Mouse (Mus musculus): Measurements from ENCODE around the gene Safb2. TPM values are rescaled to one million over a fixed set of nuclear protein-coding genes. Genes with fewer than 3 reads are reported as not detected.
A peak's percentile ranks its signal among the peaks of the same experiment; 100 is the strongest.
"Not testable (repeated sequence)": the region's sequence is repeated elsewhere in the genome, so short reads cannot be mapped to it uniquely, and the experiment has no call there.

Gene Safb2
- polyA plus RNA-seq, 1 experiment = 35.3 TPM

GRCm38 (mm10) chr17:56614391-56615135 lies 30.2 kb upstream of the Safb2 start:
- no peaks in the 10 kb centered on the region for H3K27me3 ChIP-seq (ENCODE audit: control insufficient read depth, insufficient read depth, insufficient read length)
- peaks cover 43% of the 10 kb centered on the region for H3K79me2 ChIP-seq (ENCODE audit: control insufficient read depth, insufficient read depth)
- peak overlapping the region; percentile 73 for H3K4me3 ChIP-seq
- peak overlapping the region; percentile 95 for H3K4me2 ChIP-seq (ENCODE audit: low read depth)
- peaks cover 31% of the 10 kb centered on the region for H3K36me3 ChIP-seq (ENCODE audit: control insufficient read depth, insufficient read depth)
- H3ac ChIP-seq (ENCODE audit: control insufficient read depth, insufficient read length) = peak overlapping the region; percentile 59
- no peak for TF ChIP-seq REST (IDR thresholded peaks at IDR 0.05; ENCODE audit: insufficient read depth, insufficient read length)
- TF ChIP-seq MYOD1 (IDR thresholded peaks at IDR 0.05; ENCODE audit: control insufficient read depth in 1 of 3, insufficient read length in 2 of 3, low read depth in 2 of 3) = no peak
- no peak for TF ChIP-seq MYOG (IDR thresholded peaks at IDR 0.05; ENCODE audit: control insufficient read depth in 1 of 3, insufficient read depth in 1 of 3, insufficient read length in 2 of 3, low read depth in 2 of 3)
- no peak for TF ChIP-seq TCF3 (IDR thresholded peaks at IDR 0.05; ENCODE audit: insufficient read length, low read depth)
- TF ChIP-seq POLR2A (IDR thresholded peaks at IDR 0.05; ENCODE audit: insufficient read length, low read depth) = peak; percentile 54
- no peak for TF ChIP-seq MAX (IDR thresholded peaks at IDR 0.05; ENCODE audit: low read depth)
- TF ChIP-seq CEBPB (IDR thresholded peaks at IDR 0.05; ENCODE audit: insufficient read depth, poor library complexity, severe bottlenecking) = no peak
- no peak for TF ChIP-seq TCF12 (IDR thresholded peaks at IDR 0.05; ENCODE audit: insufficient read depth, poor library complexity, severe bottlenecking)
- peak; percentile 68 for TF ChIP-seq POLR2AphosphoS2 (IDR thresholded peaks at IDR 0.05; ENCODE audit: insufficient read length, low read depth)
- TF ChIP-seq SRF (IDR thresholded peaks at IDR 0.05; ENCODE audit: control insufficient read depth, insufficient read length, low read depth) = no peak
- no peak for TF ChIP-seq E2F4 (IDR thresholded peaks at IDR 0.05; ENCODE audit: insufficient read depth)
- TF ChIP-seq USF1 (IDR thresholded peaks at IDR 0.05; ENCODE audit: low read depth) = no peak

DNA sequence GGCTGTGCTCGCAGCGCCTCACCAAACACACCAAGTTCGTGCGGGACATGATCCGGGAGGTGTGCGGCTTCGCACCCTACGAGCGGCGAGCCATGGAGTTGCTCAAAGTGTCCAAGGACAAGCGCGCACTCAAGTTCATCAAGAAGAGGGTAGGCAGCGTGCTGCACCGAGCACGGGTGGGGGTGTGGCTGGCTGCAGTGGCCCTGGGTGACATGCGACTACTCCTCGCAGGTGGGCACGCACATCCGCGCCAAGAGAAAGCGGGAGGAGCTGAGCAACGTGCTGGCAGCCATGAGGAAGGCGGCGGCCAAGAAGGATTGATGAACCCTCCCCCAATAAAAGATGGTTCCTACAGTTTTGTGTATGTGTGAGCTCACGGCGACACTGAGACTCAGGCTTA lies 29.5 kb upstream of the Safb2 start:
- H3K27me3 ChIP-seq (ENCODE audit: control insufficient read depth, insufficient read depth, insufficient read length) = not testable (repeated sequence)
- peak; percentile 86 for TF ChIP-seq POLR2AphosphoS2 (IDR thresholded peaks at IDR 0.05; ENCODE audit: insufficient read length, low read depth)
- TF ChIP-seq POLR2A (IDR thresholded peaks at IDR 0.05; ENCODE audit: insufficient read length, low read depth) = peak; percentile 69
- TF ChIP-seq MYOG (IDR thresholded peaks at IDR 0.05; ENCODE audit: control insufficient read depth in 1 of 3, insufficient read depth in 1 of 3, insufficient read length in 2 of 3, low read depth in 2 of 3) = peak in 1 of 3 experiments; percentile 8

GRCm38 (mm10) chr17:56613236-56613844 lies 29.0 kb upstream of the Safb2 start, which contains the start of gene Rpl36:
TSS of gene Rpl36 (plus strand) at chr17:56613416.
- H3ac ChIP-seq (ENCODE audit: control insufficient read depth, insufficient read length) = peak within 1 kb of the TSS; percentile 59
- H3K27me3 ChIP-seq (ENCODE audit: control insufficient read depth, insufficient read depth, insufficient read length) = no peaks in the 10 kb centered on the region
- TF ChIP-seq REST (IDR thresholded peaks at IDR 0.05; ENCODE audit: insufficient read depth, insufficient read length) (no peak), TCF12 (IDR thresholded peaks at IDR 0.05; ENCODE audit: insufficient read depth, poor library complexity, severe bottlenecking) (no peak), MYOD1 (IDR thresholded peaks at IDR 0.05; ENCODE audit: control insufficient read depth in 1 of 3, insufficient read length in 2 of 3, low read depth in 2 of 3) (no peak), E2F4 (IDR thresholded peaks at IDR 0.05; ENCODE audit: insufficient read depth) (no peak), POLR2AphosphoS2 (IDR thresholded peaks at IDR 0.05; ENCODE audit: insufficient read length, low read depth) (peak; percentile 88), SRF (IDR thresholded peaks at IDR 0.05; ENCODE audit: control insufficient read depth, insufficient read length, low read depth) (peak; percentile 71), MYOG (IDR thresholded peaks at IDR 0.05; ENCODE audit: control insufficient read depth in 1 of 3, insufficient read depth in 1 of 3, insufficient read length in 2 of 3, low read depth in 2 of 3) (peak in 1 of 3 experiments; percentile 52), TCF3 (IDR thresholded peaks at IDR 0.05; ENCODE audit: insufficient read length, low read depth) (no peak), CEBPB (IDR thresholded peaks at IDR 0.05; ENCODE audit: insufficient read depth, poor library complexity, severe bottlenecking) (no peak), MAX (IDR thresholded peaks at IDR 0.05; ENCODE audit: low read depth) (no peak), POLR2A (IDR thresholded peaks at IDR 0.05; ENCODE audit: insufficient read length, low read depth) (peak; percentile 80), USF1 (IDR thresholded peaks at IDR 0.05; ENCODE audit: low read depth) (no peak)
- H3K4me2 ChIP-seq (ENCODE audit: low read depth) = peak within 1 kb of the TSS; percentile 95
- H3K79me2 ChIP-seq (ENCODE audit: control insufficient read depth, insufficient read depth) = peaks cover 53% of the 10 kb centered on the region
- peaks cover 19% of the 10 kb centered on the region for H3K36me3 ChIP-seq (ENCODE audit: control insufficient read depth, insufficient read depth)
- H3K4me3 ChIP-seq = peak within 1 kb of the TSS; percentile 73

More for the DNA sequence above, 29.5 kb upstream of the Safb2 start:
- Histone ChIP-seq H3K4me3 (peak overlapping the region; percentile 73), H3K79me2 (ENCODE audit: control insufficient read depth, insufficient read depth) (peaks cover 48% of the 10 kb centered on the region), H3K36me3 (ENCODE audit: control insufficient read depth, insufficient read depth) (peaks cover 24% of the 10 kb centered on the region), H3K4me2 (ENCODE audit: low read depth) (peak overlapping the region; percentile 95), H3ac (ENCODE audit: control insufficient read depth, insufficient read length) (peak overlapping the region; percentile 59)

- H3K36me3 ChIP-seq (ENCODE audit: control insufficient read depth, insufficient read depth) = peaks cover 17% of the 10 kb centered on the region
- H3K4me3 ChIP-seq; H3ac ChIP-seq (ENCODE audit: control insufficient read depth, insufficient read length); H3K4me2 ChIP-seq (ENCODE audit: low read depth); H3K27me3 ChIP-seq (ENCODE audit: control insufficient read depth, insufficient read depth, insufficient read length): not testable (repeated sequence)
- peaks cover 57% of the 10 kb centered on the region for H3K79me2 ChIP-seq (ENCODE audit: control insufficient read depth, insufficient read depth)
Observed at GRCm38 (mm10) chr17:56612565-56612939, 28.2 kb upstream of the Safb2 start.

Data from myocyte (in vitro differentiated cells).